Mouse (Mus musculus): ENCODE measurements around the gene Pnmal2.

DNA sequence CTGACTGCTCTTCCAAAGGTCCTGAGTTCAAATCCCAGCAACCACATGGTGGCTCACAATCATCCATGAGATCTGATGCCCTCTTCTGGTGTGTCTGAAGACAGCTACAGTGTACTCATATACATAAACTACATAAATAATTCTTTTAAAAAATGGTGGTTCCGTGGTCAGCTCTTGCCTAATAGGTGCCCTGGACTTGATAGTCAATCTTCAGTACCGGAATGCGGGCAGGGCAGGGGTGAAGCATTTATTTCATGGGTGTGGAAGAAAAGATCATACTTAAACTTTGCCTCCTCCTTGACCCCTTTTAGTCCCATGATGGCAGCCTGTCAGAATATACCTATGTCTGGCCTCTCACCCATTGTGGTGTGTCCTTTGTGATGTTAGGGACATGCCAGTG is 32.6 kb upstream of the Pnmal2 start:
- TF ChIP-seq CTCF (IDR thresholded peaks at IDR 0.05; ENCODE audit: borderline replicate concordance, insufficient read depth, low read depth, low read length) (no peak), POLR2A (IDR thresholded peaks at IDR 0.05; ENCODE audit: borderline replicate concordance, insufficient read depth, low read length) (no peak)
